Mouse (Mus musculus) liver, embryonic 16.5 days (tissue): ENCODE measurements at regions not wholly inside any gene's neighbourhood (a gene's known extent, or its start where the extent isn't known, plus 50 kb on each side); places are given as distances from the start of the nearest gene placed in this dataset.

Experiments used
- ATAC-seq: fragments of 200-750 bp; cut with Nextera tagmentation; 2 replicates; pipeline ENCODE4 v1.8.0; 2017; ENCODE audit warnings: low read depth, mild to moderate bottlenecking, moderate number of reproducible peaks, moderate library complexity
- H3K27ac ChIP-seq: fragments of 300-500 bp; sonication (generic); 2 replicates; pipeline ENCODE4 v1.5.1; 2014; ENCODE audit warnings: mild to moderate bottlenecking, low read length
- H3K27me3 ChIP-seq: fragments of 300-500 bp; sonication (generic); 2 replicates; pipeline ENCODE4 v1.6.1; 2014; ENCODE audit warnings: low read depth, low read length, mixed read lengths; ENCODE audit not compliant: control insufficient read depth, insufficient read depth
- H3K36me3 ChIP-seq: fragments of 300-500 bp; sonication (generic); 2 replicates; pipeline ENCODE4 v1.6.1; 2014; ENCODE audit warnings: mild to moderate bottlenecking; ENCODE audit not compliant: control insufficient read depth, insufficient read depth
- H3K4me1 ChIP-seq: fragments of 300-500 bp; sonication (generic); 2 replicates; pipeline ENCODE4 v1.6.1; 2014; ENCODE audit warnings: low read depth, low read length, mixed read lengths; ENCODE audit not compliant: control insufficient read depth
- H3K4me2 ChIP-seq: fragments of 300-500 bp; sonication (generic); 2 replicates; pipeline ENCODE4 v1.6.1; 2014; ENCODE audit warnings: low read depth, low read length, mixed read lengths
- H3K4me3 ChIP-seq: fragments of 300-500 bp; sonication (generic); 2 replicates; pipeline ENCODE4 v1.5.1; 2014; ENCODE audit warnings: low read depth, mild to moderate bottlenecking, low read length
- H3K9ac ChIP-seq: fragments of 300-500 bp; sonication (generic); 2 replicates; pipeline ENCODE4 v1.6.1; 2014; ENCODE audit warnings: low read depth, low read length
- H3K9me3 ChIP-seq: fragments of 300-500 bp; sonication (generic); replicated peaks from 2 replicates; pipeline ENCODE4 v1.6.1; 2016; ENCODE audit warnings: low read length; ENCODE audit not compliant: control insufficient read depth
- WGBS: fragments of 180-500 bp; shearing (Covaris S2); extraction: QIAGEN DNeasy Blood & Tissue Kit; methylation state at CpG from one replicate; pipeline ENCODE4 v1.1.7; 2014; ENCODE audit not compliant: insufficient replicate concordance; 5-methylcytosine and 5-hydroxymethylcytosine counted together

GRCm38 (mm10) chr13:90371415-90372150, 282.2 kb upstream of the Xrcc4 start:
- H3K27ac ChIP-seq, result no peak overlapping the region
- H3K4me3 ChIP-seq, result no peak overlapping the region
- H3K9me3 ChIP-seq, result no peaks in the 10 kb centered on the region
- no peak overlapping the region for H3K4me2 ChIP-seq
- no peaks in the 10 kb centered on the region for H3K36me3 ChIP-seq
- ATAC-seq, result no peak
- H3K27me3 ChIP-seq, result no peaks in the 10 kb centered on the region
- 57% methylated on average over 4 of the region's 4 CpGs for WGBS
- no peak overlapping the region for H3K9ac ChIP-seq
- no peaks in the 10 kb centered on the region for H3K4me1 ChIP-seq

GRCm38 (mm10) chr13:90370746-90371414, 281.5 kb upstream of the Xrcc4 start:
- Histone ChIP-seq H3K4me3 (no peak overlapping the region), H3K4me1 (no peaks in the 10 kb centered on the region), H3K36me3 (no peaks in the 10 kb centered on the region), H3K27me3 (no peaks in the 10 kb centered on the region), H3K27ac (no peak overlapping the region), H3K9me3 (no peaks in the 10 kb centered on the region), H3K4me2 (no peak overlapping the region), H3K9ac (no peak overlapping the region)
- no peak for ATAC-seq
- WGBS, result 60% methylated on average over 3 of the region's 3 CpGs

- no peak overlapping the region for H3K9ac ChIP-seq
- WGBS, result 40% methylated on average over 4 of the region's 4 CpGs
These were observed 275.2 kb upstream of the Xrcc4 start for GRCm38 (mm10) chr13:90364518-90365027.

GRCm38 (mm10) chr13:90359861-90360601, 270.6 kb upstream of the Xrcc4 start:
- Histone ChIP-seq H3K27ac (0 out of 2 replicates have a peak overlapping the region, but pooled peaks have one; percentile 25), H3K9me3 (no peaks in the 10 kb centered on the region), H3K4me1 (no peaks in the 10 kb centered on the region), H3K4me2 (peak overlapping the region; percentile 11; the same call in 1 of the 2 replicates), H3K27me3 (no peaks in the 10 kb centered on the region), H3K36me3 (no peaks in the 10 kb centered on the region), H3K4me3 (no peak overlapping the region), H3K9ac (no peak overlapping the region)
- WGBS, result 41% methylated on average over 10 of the region's 10 CpGs
- ATAC-seq, result peak; percentile 89

More at GRCm38 (mm10) chr13:90364518-90365027, 275.2 kb upstream of the Xrcc4 start:
- Histone ChIP-seq H3K9me3 (no peaks in the 10 kb centered on the region), H3K36me3 (no peaks in the 10 kb centered on the region), H3K4me3 (no peak overlapping the region), H3K27me3 (no peaks in the 10 kb centered on the region), H3K4me1 (no peaks in the 10 kb centered on the region), H3K4me2 (no peak overlapping the region), H3K27ac (no peak overlapping the region)
- no peak for ATAC-seq

GRCm38 (mm10) chr13:90358149-90358548, 268.7 kb upstream of the Xrcc4 start:
- no peak overlapping the region for H3K4me2 ChIP-seq
- no peaks in the 10 kb centered on the region for H3K4me1 ChIP-seq
- H3K36me3 ChIP-seq, result no peaks in the 10 kb centered on the region
- no peak overlapping the region for H3K4me3 ChIP-seq
- no peak for ATAC-seq
- no peak overlapping the region for H3K9ac ChIP-seq
- 63% methylated on average over 1 of the region's 1 CpGs for WGBS
- no peaks in the 10 kb centered on the region for H3K9me3 ChIP-seq
- no peaks in the 10 kb centered on the region for H3K27me3 ChIP-seq
- no peak overlapping the region for H3K27ac ChIP-seq

GRCm38 (mm10) chr13:90355602-90356001, 266.2 kb upstream of the Xrcc4 start:
- no peak for ATAC-seq
- no peaks in the 10 kb centered on the region for H3K9me3 ChIP-seq
- H3K4me3 ChIP-seq, result no peak overlapping the region
- H3K27me3 ChIP-seq, result no peaks in the 10 kb centered on the region
- no peak overlapping the region for H3K9ac ChIP-seq
- H3K27ac ChIP-seq, result no peak overlapping the region
- 62% methylated on average over 1 of the region's 1 CpGs for WGBS
- no peaks in the 10 kb centered on the region for H3K4me1 ChIP-seq
- H3K36me3 ChIP-seq, result no peaks in the 10 kb centered on the region
- no peak overlapping the region for H3K4me2 ChIP-seq

GRCm38 (mm10) chr13:90342823-90343222, 253.4 kb upstream of the Xrcc4 start:
- WGBS, result 39% methylated on average over 4 of the region's 4 CpGs
- no peak overlapping the region for H3K27ac ChIP-seq

GRCm38 (mm10) chr13:90341597-90342212, 252.3 kb upstream of the Xrcc4 start:
- Histone ChIP-seq H3K27me3 (no peaks in the 10 kb centered on the region), H3K27ac (no peak overlapping the region), H3K9me3 (no peaks in the 10 kb centered on the region), H3K4me2 (no peak overlapping the region), H3K9ac (no peak overlapping the region), H3K4me1 (no peaks in the 10 kb centered on the region), H3K4me3 (no peak overlapping the region), H3K36me3 (no peaks in the 10 kb centered on the region)
- WGBS, result 42% methylated on average over 8 of the region's 8 CpGs
- ATAC-seq, result no peak

More at GRCm38 (mm10) chr13:90342823-90343222, 253.4 kb upstream of the Xrcc4 start:
- Histone ChIP-seq H3K4me3 (no peak overlapping the region), H3K4me2 (no peak overlapping the region), H3K9me3 (no peaks in the 10 kb centered on the region), H3K9ac (no peak overlapping the region), H3K4me1 (no peaks in the 10 kb centered on the region), H3K36me3 (no peaks in the 10 kb centered on the region), H3K27me3 (no peaks in the 10 kb centered on the region)
- ATAC-seq, result no peak
